Mouse (Mus musculus): ENCODE measurements around the gene Gm4922.
A peak's percentile ranks its signal among the peaks of the same experiment; 100 is the strongest.

Gm4922 gene

GRCm38 (mm10) chr10:18786693-18787092, at the start of gene Gm4922:
TSS of gene Gm4922 (minus strand) at chr10:18786793.
- no peak for DNase-seq (ENCODE audit: low spot score)

- no peak for DNase-seq (ENCODE audit: low spot score)
These were observed 49.3 kb upstream of the Gm4922 start for GRCm38 (mm10) chr10:18835684-18836479.

GRCm38 (mm10) chr10:18834389-18834788, 47.8 kb upstream of the Gm4922 start:
- no peak for DNase-seq (ENCODE audit: low spot score)

GRCm38 (mm10) chr10:18831823-18832222, 45.2 kb upstream of the Gm4922 start:
- DNase-seq (ENCODE audit: low spot score), result no peak

GRCm38 (mm10) chr10:18830359-18830758, 43.8 kb upstream of the Gm4922 start:
- no peak for DNase-seq (ENCODE audit: low spot score)

DNA sequence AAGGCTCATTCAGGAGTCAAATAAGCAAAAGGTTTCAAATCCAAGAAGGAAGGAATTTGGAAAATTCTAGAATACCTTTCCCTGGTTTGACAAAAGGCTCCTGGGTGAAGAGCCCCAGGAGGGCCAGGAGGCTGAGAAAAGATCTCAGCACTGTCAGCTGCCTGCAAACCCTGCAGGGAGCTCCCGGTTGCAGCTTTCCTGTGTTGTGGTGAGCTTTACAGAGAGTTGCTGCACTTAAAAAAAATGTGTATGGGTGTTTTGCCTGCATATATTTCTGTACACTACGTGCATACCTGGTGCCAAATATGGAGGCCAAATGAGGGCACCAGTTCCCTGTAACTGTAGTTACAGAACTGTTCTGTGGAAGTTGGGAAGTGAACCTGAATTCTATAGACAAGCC, 41.3 kb upstream of the Gm4922 start:
- no peak for DNase-seq (ENCODE audit: low spot score)

DNA sequence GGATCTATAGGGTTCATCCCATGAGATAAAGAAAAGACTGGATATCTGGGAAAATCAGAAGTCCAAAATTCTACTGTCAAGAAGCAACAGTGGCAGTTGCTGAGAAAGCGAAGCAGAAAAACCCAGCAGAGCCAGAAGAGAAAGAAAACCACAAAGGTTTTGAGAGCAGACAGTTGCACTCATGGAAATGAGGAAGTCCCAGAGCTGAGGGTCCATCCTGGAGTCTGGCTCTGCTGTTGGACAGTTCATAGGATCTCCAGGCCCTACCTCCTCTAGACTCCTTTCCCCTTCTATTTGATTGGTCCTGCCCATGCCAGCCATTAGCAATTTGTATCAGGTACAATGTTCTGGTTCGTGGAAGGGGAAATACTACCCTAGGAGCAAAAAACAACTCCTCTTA, 39.5 kb upstream of the Gm4922 start:
- no peak for DNase-seq (ENCODE audit: low spot score)

- DNase-seq (ENCODE audit: low spot score), result no peak
These were observed 38.5 kb upstream of the Gm4922 start for GRCm38 (mm10) chr10:18825143-18825542.

DNA sequence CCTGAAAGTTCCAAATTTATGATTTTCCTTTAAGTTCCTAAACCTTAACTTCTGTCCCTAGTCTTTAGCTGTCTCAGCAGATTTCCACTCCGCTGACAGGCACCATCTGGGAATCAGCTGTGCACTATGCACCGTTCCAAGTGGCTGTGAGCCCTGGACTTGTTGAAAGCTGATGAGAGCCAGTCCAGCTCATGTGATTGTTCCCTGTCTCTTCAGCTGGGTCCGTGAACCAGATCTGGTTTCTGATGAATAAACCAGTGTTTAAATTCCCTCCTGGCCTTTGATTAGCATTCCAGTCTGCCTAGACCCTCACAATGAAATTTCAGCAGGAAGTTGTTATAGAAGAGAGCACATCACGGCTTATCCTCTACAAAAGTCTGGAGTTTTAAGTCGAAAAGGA, 30.0 kb upstream of the Gm4922 start:
- DNase-seq (ENCODE audit: low spot score), result no peak

DNA sequence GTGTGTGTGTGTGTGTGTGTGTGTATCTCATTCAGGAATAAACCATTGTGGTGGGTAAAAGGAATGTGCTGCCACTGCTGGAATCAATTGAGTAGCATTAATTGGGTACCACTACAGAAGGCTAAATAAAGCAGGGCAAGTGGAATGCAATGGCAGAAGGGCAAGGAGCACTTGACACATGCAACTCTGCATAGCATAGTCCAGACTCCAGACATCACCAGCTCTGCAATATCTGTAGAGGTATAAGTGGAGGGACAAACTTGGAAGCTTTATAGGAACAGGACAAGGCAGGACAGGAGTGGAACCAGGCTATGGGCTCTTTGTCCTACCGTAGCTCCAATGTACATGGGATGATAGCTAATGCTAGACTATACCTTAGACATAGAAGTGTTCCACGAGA, 25.2 kb upstream of the Gm4922 start:
- DNase-seq (ENCODE audit: low spot score), result no peak

DNA sequence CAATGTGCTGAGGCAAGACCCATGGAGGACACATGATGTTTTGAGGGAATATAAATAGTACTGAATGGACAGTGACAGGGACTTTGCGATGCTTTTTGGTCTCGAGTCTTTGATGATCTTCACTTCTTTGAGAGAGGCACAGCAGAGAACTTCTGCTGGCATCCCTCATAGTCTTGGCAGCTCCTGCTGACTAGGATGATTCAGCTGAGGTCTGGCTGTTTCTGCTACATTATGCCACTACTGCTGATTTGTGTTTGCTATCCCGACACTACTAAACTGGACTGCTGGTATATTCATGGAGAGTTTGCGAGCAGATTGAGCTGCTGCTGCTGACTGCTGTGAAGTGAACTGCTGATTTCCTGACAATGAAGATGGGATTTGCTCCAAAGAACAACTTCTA, 3.5 kb upstream of the Gm4922 start:
- DNase-seq (ENCODE audit: low spot score), result no peak

DNA sequence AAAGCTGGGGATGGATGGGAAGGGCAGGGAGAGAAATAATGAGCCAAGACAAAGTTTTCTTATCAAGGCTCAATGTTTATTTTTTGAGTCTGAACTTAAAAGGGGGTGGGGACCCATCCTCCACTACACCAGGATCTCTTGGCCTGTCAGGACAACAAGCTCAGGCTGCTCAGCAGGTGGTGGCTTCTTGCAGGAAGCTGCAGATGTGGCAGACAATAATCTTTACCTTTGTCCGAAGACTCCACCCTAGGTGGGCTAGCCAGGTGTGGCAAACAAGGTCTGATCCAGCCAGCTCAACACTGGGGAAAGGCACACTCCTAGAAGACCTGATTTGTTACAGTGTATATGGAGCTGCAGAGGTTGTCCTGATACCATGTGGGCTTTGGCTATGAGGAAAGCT, 2.0 kb upstream of the Gm4922 start:
- no peak for DNase-seq (ENCODE audit: low spot score)

DNA sequence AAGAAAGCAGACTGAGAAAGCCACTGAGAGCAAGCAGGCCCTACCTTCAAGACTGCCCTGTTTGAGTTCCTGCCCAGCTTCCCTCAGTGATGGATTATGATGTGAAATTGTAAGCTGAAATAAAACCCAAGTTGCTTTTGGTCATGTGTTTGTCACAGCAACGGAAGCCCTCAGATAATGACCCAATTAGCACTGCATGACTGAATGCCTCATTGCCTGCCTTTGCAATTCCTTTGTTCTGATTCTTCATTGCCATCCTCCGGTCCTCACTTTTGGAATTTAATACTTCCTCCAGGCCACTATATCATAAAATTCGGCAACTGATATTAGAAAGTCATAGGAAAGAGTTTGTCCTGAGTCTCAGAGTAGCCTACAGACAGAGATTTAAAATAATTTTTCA, 9.0 kb downstream of the Gm4922 start:
- no peak for DNase-seq (ENCODE audit: low spot score)

GRCm38 (mm10) chr10:18772537-18773179, 13.9 kb downstream of the Gm4922 start:
- DNase-seq (ENCODE audit: low spot score), result no peak

- no peak for DNase-seq (ENCODE audit: low spot score)
These were observed 16.7 kb downstream of the Gm4922 start for GRCm38 (mm10) chr10:18769909-18770308.

DNA sequence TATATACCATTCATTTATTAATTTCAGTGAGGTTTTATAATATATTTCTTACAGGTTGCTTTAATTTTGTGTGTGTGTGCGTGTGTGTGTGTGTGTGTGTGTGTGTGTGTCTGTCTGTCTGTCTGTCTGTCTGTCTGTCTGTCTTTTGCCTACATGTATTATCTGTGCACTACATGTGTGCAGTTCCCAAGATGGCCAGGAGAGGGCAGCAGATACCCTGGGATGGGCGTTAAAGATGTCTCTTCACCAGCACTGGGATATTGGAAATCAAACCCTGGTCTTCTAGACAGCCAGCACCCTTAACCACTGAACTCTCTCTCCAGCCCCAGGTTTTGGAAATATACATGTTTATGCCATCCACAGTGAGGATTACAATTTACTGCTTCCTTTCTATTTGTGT, 26.4 kb downstream of the Gm4922 start:
- DNase-seq (ENCODE audit: low spot score), result peak; percentile 14

- no peak for DNase-seq (ENCODE audit: low spot score)
These were observed 36.5 kb downstream of the Gm4922 start for GRCm38 (mm10) chr10:18750057-18750456.

- DNase-seq (ENCODE audit: low spot score), result peak; percentile 12
These were observed 43.1 kb downstream of the Gm4922 start, which contains the start of gene Arfgef3 for GRCm38 (mm10) chr10:18743286-18744142. TSS of gene Arfgef3 (minus strand) at chr10:18743949.

DNA sequence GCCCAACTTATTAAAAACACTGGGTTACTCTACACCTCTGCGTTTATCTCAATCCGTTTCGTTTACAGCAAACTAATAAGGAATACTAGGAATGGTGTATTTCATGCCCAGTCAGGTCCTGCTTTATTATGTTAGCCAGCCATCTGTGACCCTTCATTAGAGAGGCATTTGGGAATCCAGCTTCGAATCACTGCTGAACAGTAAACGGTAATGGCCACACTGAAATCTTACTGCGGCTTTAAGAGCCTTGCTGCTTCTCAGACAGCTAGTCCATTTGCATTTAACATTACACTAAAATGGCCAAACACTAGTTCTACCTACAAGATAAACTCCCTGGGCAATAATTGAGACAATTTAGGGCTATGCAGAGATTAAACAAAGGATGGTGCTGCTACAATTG, 44.5 kb downstream of the Gm4922 start:
- DNase-seq (ENCODE audit: low spot score), result no peak

GRCm38 (mm10) chr10:18741024-18741423, 45.6 kb downstream of the Gm4922 start:
- no peak for DNase-seq (ENCODE audit: low spot score)
